Comparison of ENCODE assay signal across 10 mouse cellular contexts in genomic region chr13:54752656-54753055, GRCm38 (mm10). TPM values are rescaled to one million over a fixed set of nuclear protein-coding genes. Genes with fewer than 3 reads are reported as not detected.
DNase-seq lines count a peak whose midpoint lies in the region.
"Had no signal": no experiment of that assay in that cellular context is flagged by ENCODE, and none has a peak within 500 bp of the region (broad histone marks: within the 10 kb centered on the region; RNA-seq: fewer than 3 reads in every experiment).

No protein-coding gene starts in this region.

- peak; percentile 60 for DNase-seq in cerebellum, adult 8-10 months
- DNase-seq in cerebellum, postnatal 36 days, result peak; percentile 57 to 73
- peak; percentile 76 to 84 for DNase-seq in layer of hippocampus, postnatal 10 days (ENCODE audit: low spot score in 2 of 2)
- peak; percentile 90 for DNase-seq in right cerebral cortex, adult 18-20 months
- no peak for DNase-seq in lung, postnatal 36 days
- DNase-seq in spleen, adult 18-20 months, result no peak
- DNase-seq in ovary, postnatal 14 days (ENCODE audit: low spot score), result no peak
- DNase-seq: embryo, embryonic 11 days; heart, adult 2 months; liver had no signal

RNA-seq across cellular contexts. Expression of gene Gprin1, which starts 3.0 kb away (rescaled TPM):
- 100 to 1,000 TPM; 204 TPM for total RNA-seq in layer of hippocampus, postnatal 10 days (2021)
- total RNA-seq: heart, adult 2 months had no signal

RNA-seq across cellular contexts. Expression of gene Sncb, which starts 13.7 kb away (rescaled TPM):
- total RNA-seq in layer of hippocampus, postnatal 10 days (2021), result 100 to 1,000 TPM; 503 to 525 TPM
- total RNA-seq: heart, adult 2 months had no signal

RNA-seq across cellular contexts. Expression of gene Eif4e1b, which starts 31.1 kb away (rescaled TPM):
- not detected for total RNA-seq in layer of hippocampus, postnatal 10 days (2021)
- total RNA-seq: heart, adult 2 months had no signal

RNA-seq across cellular contexts. Expression of gene Tspan17, which starts 36.5 kb away (rescaled TPM):
- total RNA-seq in layer of hippocampus, postnatal 10 days (2021), result 10 to 100 TPM; 85.6 to 92.1 TPM

RNA-seq across cellular contexts. Expression of gene Cdhr2, which starts 51.4 kb away (rescaled TPM):
- under 1 TPM; 0.16 to 0.20 TPM for total RNA-seq in layer of hippocampus, postnatal 10 days (2021)
- total RNA-seq: heart, adult 2 months had no signal

Comparison
In these comparisons a context has a peak if more than half of its experiments do, and no peak if none do; other contexts are left out.
1. DNase-seq: peak in cerebellum, adult 8-10 months (single experiment), cerebellum, postnatal 36 days (2 of 2), layer of hippocampus, postnatal 10 days (2 of 2) and right cerebral cortex, adult 18-20 months (single experiment); none in lung, postnatal 36 days (single experiment), spleen, adult 18-20 months (0 of 2) and ovary, postnatal 14 days (single experiment).